Mouse (Mus musculus) megakaryocyte-erythroid progenitor cell, adult 5-6 weeks (primary cell): ENCODE measurements around the gene Eomes. TPM values are rescaled to one million over a fixed set of nuclear protein-coding genes. Genes with fewer than 3 reads are reported as not detected.

Source experiments
- ATAC-seq: replicated peaks from 2 replicates; pipeline ENCODE4 v1.8.0; 2016; ENCODE audit warnings: mild to moderate bottlenecking, inconsistent platforms; ENCODE audit not compliant: severe bottlenecking, poor library complexity, low FRiP score, low TSS enrichment
- total RNA-seq, 2 experiments: library from RNA; stranded (forward) in 1 of 2; stranded (reverse) in 1 of 2; fragments of 200-1000, 215-1000 nt in 1 of 2; fragments of >200 nt in 1 of 2; fragmentation: Nextera tagmentation in 1 of 2; gene quantifications; 2 replicates each; pipeline ENCODE4 v1.2.3; 2014 to 2017

Eomes gene
- total RNA-seq, 2 experiments from 2014 or later: 1.2 TPM; not detected in 1

- no peak for ATAC-seq
Measured at GRCm38 (mm10) chr9:118486361-118487095, 8.5 kb downstream of the Eomes start.

DNA sequence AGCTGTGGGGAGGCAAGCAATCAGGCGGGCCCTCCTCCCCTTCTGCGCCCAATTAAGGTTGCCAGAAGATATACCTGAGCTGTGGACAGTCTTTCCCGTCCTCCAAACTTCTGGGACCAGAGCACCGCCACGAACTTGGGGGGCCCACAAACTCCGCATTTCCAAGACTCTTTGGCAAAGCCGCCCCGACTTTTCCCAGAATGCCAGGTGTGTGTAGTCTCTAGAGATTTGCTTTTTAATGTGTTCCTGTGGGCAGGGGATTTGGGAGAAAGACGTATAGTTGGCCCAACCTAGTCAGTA is 9.0 kb downstream of the Eomes start:
- ATAC-seq: no peak

DNA sequence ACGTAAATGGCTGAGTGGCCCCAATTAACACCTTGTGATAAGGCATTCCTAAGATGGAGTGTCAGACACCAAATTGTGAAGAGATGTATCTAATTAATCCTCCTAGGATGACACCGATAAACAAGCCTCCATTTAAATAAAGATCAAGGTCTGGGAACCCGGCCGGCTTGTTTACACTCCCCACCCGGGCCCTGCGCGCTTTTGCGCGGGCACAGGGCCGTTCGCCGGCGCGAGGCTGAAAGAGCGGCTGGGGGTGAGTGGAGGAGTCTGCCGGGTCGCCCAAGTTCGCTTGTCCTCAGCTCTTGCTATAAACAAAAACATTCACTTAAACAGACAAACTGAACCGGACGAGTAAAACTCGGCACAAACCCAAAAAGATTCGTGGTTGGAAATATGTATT is 9.6 kb downstream of the Eomes start:
- no peak for ATAC-seq

DNA sequence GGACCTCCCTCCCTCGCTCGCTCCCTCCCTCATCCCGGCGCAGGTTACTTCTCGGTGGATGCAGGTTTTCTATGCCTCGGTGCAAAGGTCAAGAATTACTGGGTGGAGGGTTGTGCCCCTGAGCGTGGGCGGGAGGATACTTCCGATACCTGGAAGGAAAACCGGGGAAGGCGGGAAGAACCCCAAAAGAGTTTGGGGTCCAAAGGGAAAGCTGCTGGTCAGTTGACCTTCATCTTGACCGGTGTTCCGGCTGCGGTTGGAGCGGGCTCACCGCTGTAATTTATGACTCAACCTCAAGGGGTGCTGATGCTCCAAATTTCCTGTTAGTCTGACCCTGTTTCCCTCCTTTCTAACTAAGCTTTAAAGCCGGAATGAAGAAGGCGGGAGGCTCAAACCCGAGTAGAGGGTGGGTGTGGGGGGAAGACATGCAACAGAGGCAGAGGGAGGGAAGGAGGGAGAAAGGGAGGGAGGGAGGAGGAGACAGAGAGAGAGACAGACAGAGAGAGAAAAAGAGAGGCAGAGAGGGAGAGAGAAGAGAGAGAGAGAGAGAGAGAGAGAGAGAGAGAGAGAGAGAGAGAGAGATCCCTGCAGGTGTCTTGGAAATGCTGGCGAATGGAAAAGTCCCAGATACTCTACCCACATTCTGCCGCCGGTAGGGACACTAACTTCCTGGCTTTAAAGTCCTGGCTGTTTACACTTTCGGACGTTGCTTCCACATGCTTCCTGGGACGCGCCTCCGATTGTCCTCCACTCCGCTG is 10.3 kb downstream of the Eomes start:
- ATAC-seq: 0 out of 2 replicates have a peak, but pooled peaks have one; percentile 50

DNA sequence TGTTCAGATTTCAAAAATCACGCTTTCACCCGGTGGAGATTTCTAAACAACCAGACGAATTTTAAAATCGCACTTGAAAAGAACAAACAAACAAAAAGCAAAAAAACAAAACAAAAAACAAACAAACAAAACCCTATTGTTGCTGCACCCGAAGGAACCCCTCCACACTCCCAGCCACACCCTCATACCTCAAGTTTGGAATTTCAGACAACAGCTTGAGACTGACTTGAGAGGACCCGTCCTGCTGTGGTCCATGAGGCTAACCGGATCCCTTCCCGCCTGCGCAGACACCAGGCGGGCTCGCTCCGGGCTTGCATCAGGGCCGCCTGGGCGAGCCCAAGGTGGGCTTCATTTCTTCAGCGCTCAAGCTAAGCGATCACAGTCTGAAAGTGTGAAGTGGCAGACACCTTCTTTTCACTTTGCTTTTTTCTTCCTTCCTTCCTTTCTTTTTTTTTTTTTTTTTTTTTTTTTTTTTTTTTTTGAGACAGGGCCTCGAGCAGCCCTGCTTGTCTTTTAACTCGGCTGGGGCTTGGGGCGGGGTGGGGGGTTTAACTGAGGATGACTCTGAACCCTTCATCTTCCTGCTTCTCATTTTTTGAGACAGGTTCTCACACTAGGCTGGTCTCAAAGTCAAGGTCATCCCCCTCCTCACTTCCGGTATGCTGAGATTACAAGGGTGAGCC is 11.0 kb downstream of the Eomes start:
- ATAC-seq: no peak

DNA sequence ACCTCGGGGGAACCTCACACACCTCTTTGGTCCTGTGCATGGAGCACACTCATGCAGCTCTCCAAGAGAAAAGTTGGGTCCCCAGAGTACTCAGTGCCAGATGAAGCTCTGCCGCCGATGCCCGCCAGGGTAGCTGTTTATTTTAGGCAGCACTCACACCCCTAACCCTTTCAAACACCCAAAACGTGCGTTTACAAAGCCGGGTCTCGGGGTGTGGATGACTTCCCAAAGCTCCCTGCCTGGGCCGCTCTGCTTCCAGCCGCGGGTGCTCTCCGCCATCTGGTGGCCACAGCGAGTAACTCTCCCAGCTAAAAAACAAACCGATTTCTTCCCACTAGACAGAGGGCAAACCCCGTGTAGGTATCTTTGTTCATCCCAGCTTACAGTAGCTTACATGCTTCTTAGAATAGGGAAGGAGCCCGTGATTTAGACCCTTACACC is 11.6 kb downstream of the Eomes start:
- peak; percentile 87 for ATAC-seq

GRCm38 (mm10) chr9:118491195-118491594 is 13.2 kb downstream of the Eomes start:
- ATAC-seq: no peak

GRCm38 (mm10) chr9:118492932-118493698 is 15.1 kb downstream of the Eomes start:
- no peak for ATAC-seq

- no peak for ATAC-seq
Measured at GRCm38 (mm10) chr9:118494106-118494505, 16.1 kb downstream of the Eomes start.

GRCm38 (mm10) chr9:118495933-118496332 is 17.9 kb downstream of the Eomes start:
- ATAC-seq: peak; percentile 68

DNA sequence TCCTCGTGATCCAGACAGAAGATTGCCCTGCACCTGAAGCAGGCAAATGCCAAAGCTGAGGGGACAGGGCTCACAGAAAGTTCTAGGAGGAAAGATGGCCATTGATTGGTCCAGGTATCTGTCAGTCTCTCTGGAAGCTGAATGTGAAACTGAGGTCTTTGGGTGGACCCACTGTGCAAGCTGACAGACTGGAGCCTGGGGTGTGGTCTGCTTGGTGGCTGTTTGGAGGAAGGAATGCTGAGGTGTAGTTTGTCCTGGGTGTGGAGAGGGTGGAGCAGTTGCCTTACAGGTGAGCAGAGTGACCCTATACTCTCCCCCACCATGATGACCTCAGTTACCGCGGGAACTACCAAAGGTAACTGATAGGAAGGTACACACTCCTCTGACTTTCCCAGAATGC is 18.9 kb downstream of the Eomes start:
- no peak for ATAC-seq

DNA sequence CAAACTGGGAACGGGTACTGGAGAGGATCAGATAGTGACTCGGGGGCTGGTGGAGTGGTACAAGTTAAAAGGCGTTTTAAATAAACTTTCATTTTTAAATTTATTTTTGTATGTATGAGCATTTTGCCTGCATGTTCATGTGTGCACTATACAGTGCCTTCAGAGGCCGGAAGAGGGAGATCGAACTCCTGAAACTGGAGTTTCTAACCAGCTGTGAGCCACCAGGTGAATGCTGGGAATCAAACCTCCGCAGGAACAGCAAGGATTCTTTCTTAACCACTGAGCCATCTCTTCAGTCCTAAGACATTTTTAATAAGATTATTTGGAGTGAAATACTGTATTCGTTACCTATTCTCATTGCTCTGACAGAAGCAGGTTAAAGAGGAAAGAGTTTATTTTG is 20.0 kb downstream of the Eomes start:
- no peak for ATAC-seq

GRCm38 (mm10) chr9:118500963-118501362 is 23.0 kb downstream of the Eomes start:
- ATAC-seq: no peak

GRCm38 (mm10) chr9:118504656-118505055 is 26.6 kb downstream of the Eomes start:
- no peak for ATAC-seq

GRCm38 (mm10) chr9:118506020-118506403 is 28.0 kb downstream of the Eomes start, which contains the start of gene Golga4:
TSS of gene Golga4 (plus strand) at chr9:118506267.
- ATAC-seq: peak; percentile 81

DNA sequence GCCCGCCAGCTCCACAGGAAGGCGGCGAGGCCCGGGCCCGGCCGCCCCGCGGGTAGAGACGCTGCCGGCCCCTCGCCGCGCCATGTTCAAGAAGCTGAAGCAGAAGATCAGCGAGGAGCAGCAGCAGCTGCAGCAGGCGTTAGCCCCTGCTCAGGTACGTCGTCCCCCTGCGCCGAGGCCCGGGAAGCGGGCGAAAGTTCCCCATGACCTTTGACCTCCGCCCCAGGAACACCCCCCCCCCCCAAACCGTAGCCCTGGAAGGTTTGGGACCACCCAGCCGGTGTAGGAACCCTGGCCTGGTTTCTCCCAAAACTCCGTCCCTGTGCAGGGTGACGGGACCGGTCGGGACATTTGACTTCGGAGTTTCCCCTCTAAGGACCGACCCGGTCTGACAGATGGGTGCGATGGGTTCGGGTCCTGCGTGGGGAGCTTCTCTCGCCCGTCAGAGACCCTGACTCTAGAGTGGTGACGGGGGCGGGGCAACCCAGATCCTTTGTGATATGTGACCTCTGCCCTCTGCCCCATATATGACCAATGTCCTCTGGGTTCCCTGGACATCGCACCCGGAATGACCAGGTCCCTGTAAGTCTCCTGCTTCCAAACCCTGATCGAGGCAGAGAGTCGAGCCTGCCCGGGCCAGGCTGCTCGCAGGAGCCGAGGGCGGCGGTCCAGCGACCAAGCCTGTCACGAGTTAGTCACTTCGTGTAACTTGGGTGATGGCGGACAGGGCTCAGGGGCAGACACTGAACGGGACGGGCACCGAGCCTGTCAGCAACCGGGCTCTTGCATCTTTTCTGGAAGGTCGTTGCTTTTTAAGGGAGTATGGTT is 28.6 kb downstream of the Eomes start:
- peak; percentile 70 for ATAC-seq

DNA sequence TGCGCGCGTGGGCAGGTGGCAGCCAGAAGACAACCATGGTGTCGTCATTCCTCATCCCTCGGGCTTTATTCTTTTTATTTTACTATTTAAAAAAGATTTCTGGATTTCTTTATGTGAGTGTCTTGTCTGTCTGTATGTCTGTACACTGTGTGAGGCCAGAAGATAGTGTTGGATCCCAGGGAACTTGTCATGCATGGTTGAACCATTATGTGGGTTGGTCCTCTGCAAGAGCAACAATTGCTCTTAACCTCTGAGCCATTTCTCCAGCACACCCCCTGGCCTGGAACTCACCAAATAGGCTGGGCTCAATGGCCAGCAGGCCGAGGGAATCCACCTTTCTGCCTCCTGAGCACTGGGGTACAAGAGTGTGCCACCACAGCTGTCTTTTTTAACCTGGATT is 29.5 kb downstream of the Eomes start:
- no peak for ATAC-seq

DNA sequence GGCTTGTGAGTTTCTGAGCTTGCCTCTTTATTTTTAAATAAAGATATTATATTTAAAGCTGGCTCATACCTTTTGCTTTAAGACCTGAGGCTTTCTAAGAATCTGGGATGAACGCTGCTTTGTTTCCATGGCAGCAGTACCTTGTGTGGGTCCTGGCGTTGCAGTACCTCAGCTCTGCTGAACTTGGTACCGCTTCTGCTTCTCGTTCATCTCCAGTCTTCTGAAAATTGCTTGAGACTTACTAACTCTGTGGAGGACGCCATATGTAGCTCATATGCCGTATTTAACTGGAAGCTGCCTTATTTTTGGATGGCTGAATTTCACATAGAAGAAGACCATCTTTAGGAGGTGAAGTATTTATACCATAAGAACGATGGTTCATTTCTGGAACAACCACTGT is 30.6 kb downstream of the Eomes start:
- no peak for ATAC-seq
